Mouse (Mus musculus) MEL (cell line): ENCODE measurements around the gene Nsg2. TPM values are rescaled to one million over a fixed set of nuclear protein-coding genes. Genes with fewer than 3 reads are reported as not detected.

Source experiments
- DNase-seq: peaks from one replicate; pipeline ENCODE4 v3.0.0; 2011; ENCODE audit warnings: low read depth, low spot score
- H3K27ac ChIP-seq: 2 replicates; pipeline ENCODE4 v1.5.1; 2012; ENCODE audit warnings: low read depth, mild to moderate bottlenecking, control low read depth, low read length, moderate library complexity; ENCODE audit not compliant: control insufficient read depth
- H3K27me3 ChIP-seq, 2 experiments: fragments of 150-350 bp in 1 of 2; sonication (generic) in 1 of 2; 2 replicates each; pipeline ENCODE4 v1.6.1; 2012; ENCODE audit warnings: low read length in 2 of 2, mild to moderate bottlenecking in 2 of 2, improper control_type of control experiment in 1 of 2, moderate library complexity in 1 of 2; ENCODE audit not compliant: insufficient read depth in 2 of 2, control insufficient read depth in 1 of 2
- H3K36me3 ChIP-seq, 2 experiments: 2 replicates each; pipeline ENCODE4 v1.6.1; 2012 to 2014; ENCODE audit warnings: low read length in 2 of 2, improper control_type of control experiment in 1 of 2, inconsistent platforms in 1 of 2, mild to moderate bottlenecking in 1 of 2; ENCODE audit not compliant: insufficient read depth in 2 of 2, control insufficient read depth in 1 of 2
- H3K4me1 ChIP-seq, 2 experiments: fragments of 150-350 bp in 1 of 2; sonication (generic) in 1 of 2; 2 replicates each; pipeline ENCODE4 v1.6.1; 2012; ENCODE audit warnings: low read length in 2 of 2, improper control_type of control experiment in 1 of 2, mild to moderate bottlenecking in 1 of 2; ENCODE audit not compliant: insufficient read depth in 2 of 2, control insufficient read depth in 1 of 2
- H3K4me3 ChIP-seq, 2 experiments: fragments of 150-350 bp in 1 of 2; sonication (generic) in 1 of 2; 2 replicates each; pipeline ENCODE4 v1.5.1; 2012; ENCODE audit warnings: low read depth in 2 of 2, low read length in 2 of 2, mild to moderate bottlenecking in 2 of 2, moderate library complexity in 2 of 2, control low read depth in 1 of 2, improper control_type of control experiment in 1 of 2; ENCODE audit not compliant: control insufficient read depth in 1 of 2, insufficient read depth in 1 of 2
- H3K79me2 ChIP-seq: 2 replicates; pipeline ENCODE4 v1.6.1; 2012; ENCODE audit warnings: mild to moderate bottlenecking, low read length, moderate library complexity; ENCODE audit not compliant: control insufficient read depth, poor library complexity, insufficient read depth
- H3K9ac ChIP-seq: 2 replicates; pipeline ENCODE4 v1.6.1; 2012; ENCODE audit warnings: low read depth, mild to moderate bottlenecking, control low read depth, low read length, moderate library complexity; ENCODE audit not compliant: control insufficient read depth, poor library complexity, severe bottlenecking
- H3K9me3 ChIP-seq: fragments of 150-350 bp; sonication (generic); replicated peaks from 2 replicates; pipeline ENCODE4 v1.6.1; 2012; ENCODE audit warnings: mild to moderate bottlenecking, low read length, improper control_type of control experiment, moderate library complexity; ENCODE audit not compliant: insufficient read depth
- BHLHE40 ChIP-seq: IDR thresholded peaks from 2 replicates; pipeline ENCODE4 v1.6.1; 2012; ENCODE audit warnings: low read depth, mild to moderate bottlenecking, inconsistent platforms, low read length, improper control_type of control experiment, borderline replicate concordance
- CHD1 ChIP-seq: IDR thresholded peaks from 2 replicates; pipeline ENCODE4 v1.6.1; 2012; ENCODE audit warnings: low read depth, mild to moderate bottlenecking, inconsistent platforms, low read length, improper control_type of control experiment
- CTCF ChIP-seq, 3 experiments: IDR thresholded peaks in 2 of 3; conservative IDR thresholded peaks in 1 of 3; 2 replicates each; pipeline ENCODE4 v1.5.1; 2011 to 2012; ENCODE audit warnings: low read length in 3 of 3, low read depth in 2 of 3, mild to moderate bottlenecking in 2 of 3, improper control_type of control experiment in 1 of 3, inconsistent platforms in 1 of 3, mixed read lengths in 1 of 3, moderate library complexity in 1 of 3; ENCODE audit not compliant: control insufficient read depth in 1 of 3, insufficient read depth in 1 of 3, poor library complexity in 1 of 3, severe bottlenecking in 1 of 3
- ELF1 ChIP-seq: IDR thresholded peaks from 2 replicates; pipeline ENCODE4 v1.6.1; 2014; ENCODE audit warnings: low read depth, mild to moderate bottlenecking, inconsistent platforms, low read length, improper control_type of control experiment, moderate library complexity
- EP300 ChIP-seq, 2 experiments: IDR thresholded peaks; 2 replicates each; pipeline ENCODE4 v1.6.1; 2011; ENCODE audit warnings: improper control_type of control experiment in 2 of 2, low read length in 2 of 2, low read depth in 1 of 2, mild to moderate bottlenecking in 1 of 2
- ETS1 ChIP-seq: IDR thresholded peaks from 2 replicates; pipeline ENCODE4 v1.6.1; 2012; ENCODE audit warnings: low read depth, mild to moderate bottlenecking, inconsistent platforms, low read length, improper control_type of control experiment, moderate library complexity
- GABPA ChIP-seq: IDR thresholded peaks from 2 replicates; pipeline ENCODE4 v1.6.1; 2012; ENCODE audit warnings: low read depth, mild to moderate bottlenecking, inconsistent platforms, low read length, improper control_type of control experiment, moderate library complexity
- GATA1 ChIP-seq: IDR thresholded peaks from 2 replicates; pipeline ENCODE4 v1.6.1; 2011; ENCODE audit warnings: low read depth, low read length, improper control_type of control experiment
- HCFC1 ChIP-seq: IDR thresholded peaks from 2 replicates; pipeline ENCODE4 v1.6.1; 2012; ENCODE audit warnings: low read depth, mild to moderate bottlenecking, inconsistent platforms, low read length, improper control_type of control experiment, moderate library complexity
- JUND ChIP-seq: IDR thresholded peaks from 2 replicates; pipeline ENCODE4 v1.6.1; 2011; ENCODE audit warnings: low read depth, mild to moderate bottlenecking, improper control_type of control experiment, low read length
- KAT2A ChIP-seq: conservative IDR thresholded peaks from 2 replicates; pipeline ENCODE4 v1.6.1; 2012; ENCODE audit warnings: low read depth, low read length, improper control_type of control experiment, inconsistent platforms
- MAFK ChIP-seq: IDR thresholded peaks from 2 replicates; pipeline ENCODE4 v1.6.1; 2011; ENCODE audit warnings: low read depth, mild to moderate bottlenecking, low read length, improper control_type of control experiment, borderline replicate concordance
- MAZ ChIP-seq: IDR thresholded peaks from 2 replicates; pipeline ENCODE4 v1.6.1; 2012; ENCODE audit warnings: low read depth, mild to moderate bottlenecking, inconsistent platforms, low read length, improper control_type of control experiment
- MYB ChIP-seq: IDR thresholded peaks from 2 replicates; pipeline ENCODE4 v1.6.1; 2011; ENCODE audit warnings: mild to moderate bottlenecking, low read depth, low read length, improper control_type of control experiment
- MYC ChIP-seq: IDR thresholded peaks from 2 replicates; pipeline ENCODE4 v1.6.1; 2011; ENCODE audit warnings: low read depth, mild to moderate bottlenecking, low read length, improper control_type of control experiment, moderate library complexity
- NELFE ChIP-seq: IDR thresholded peaks from 2 replicates; pipeline ENCODE4 v1.6.1; 2011; ENCODE audit warnings: low read depth, low read length, improper control_type of control experiment
- POLR2A ChIP-seq, 2 experiments: IDR thresholded peaks; 2 replicates each; pipeline ENCODE4 v1.6.1; 2011 to 2012; ENCODE audit warnings: low read length in 2 of 2, mild to moderate bottlenecking in 2 of 2, control low read depth in 1 of 2, improper control_type of control experiment in 1 of 2, low read depth in 1 of 2, moderate library complexity in 1 of 2; ENCODE audit not compliant: control insufficient read depth in 1 of 2, insufficient read depth in 1 of 2, poor library complexity in 1 of 2
- POLR2AphosphoS2 ChIP-seq: IDR thresholded peaks from 2 replicates; pipeline ENCODE4 v1.6.1; 2011; ENCODE audit warnings: low read length, improper control_type of control experiment
- POLR2AphosphoS5 ChIP-seq: IDR thresholded peaks from 2 replicates; pipeline ENCODE4 v1.6.1; 2012; ENCODE audit warnings: low read depth, borderline replicate concordance, mild to moderate bottlenecking, inconsistent platforms, low read length, moderate library complexity, mixed read lengths
- RAD21 ChIP-seq: IDR thresholded peaks from 2 replicates; pipeline ENCODE4 v1.6.1; 2011; ENCODE audit warnings: mild to moderate bottlenecking, low read depth, low read length, improper control_type of control experiment
- RCOR1 ChIP-seq: IDR thresholded peaks from 2 replicates; pipeline ENCODE4 v1.6.1; 2012; ENCODE audit warnings: low read depth, mild to moderate bottlenecking, inconsistent platforms, low read length, improper control_type of control experiment
- SMC3 ChIP-seq: IDR thresholded peaks from 2 replicates; pipeline ENCODE4 v1.6.1; 2011; ENCODE audit warnings: low read depth, low read length, improper control_type of control experiment
- TAL1 ChIP-seq: IDR thresholded peaks from 2 replicates; pipeline ENCODE4 v1.6.1; 2012; ENCODE audit warnings: mild to moderate bottlenecking, inconsistent platforms, low read length, moderate library complexity, mixed read lengths
- TBP ChIP-seq: IDR thresholded peaks from 2 replicates; pipeline ENCODE4 v1.8.0; 2011; ENCODE audit warnings: low read depth, low read length, improper control_type of control experiment
- TCF12 ChIP-seq: IDR thresholded peaks from 2 replicates; pipeline ENCODE4 v1.6.1; 2014; ENCODE audit warnings: low read depth, mild to moderate bottlenecking, inconsistent platforms, low read length, improper control_type of control experiment, moderate library complexity
- UBTF ChIP-seq: IDR thresholded peaks from 2 replicates; pipeline ENCODE4 v1.6.1; 2012; ENCODE audit warnings: low read depth, mild to moderate bottlenecking, inconsistent platforms, low read length, improper control_type of control experiment, moderate library complexity, borderline replicate concordance; ENCODE audit not compliant: insufficient read depth
- USF2 ChIP-seq, 2 experiments: IDR thresholded peaks; 2 replicates each; pipeline ENCODE4 v1.6.1; 2011 to 2012; ENCODE audit warnings: improper control_type of control experiment in 2 of 2, low read length in 2 of 2, borderline replicate concordance in 1 of 2, inconsistent platforms in 1 of 2, low read depth in 1 of 2, mild to moderate bottlenecking in 1 of 2; ENCODE audit not compliant: insufficient read depth in 1 of 2
- ZC3H11A ChIP-seq: IDR thresholded peaks from 2 replicates; pipeline ENCODE4 v1.6.1; 2012; ENCODE audit warnings: low read depth, mild to moderate bottlenecking, inconsistent platforms, low read length, improper control_type of control experiment
- ZMIZ1 ChIP-seq: IDR thresholded peaks from 2 replicates; pipeline ENCODE4 v1.6.1; 2012; ENCODE audit warnings: low read depth, mild to moderate bottlenecking, inconsistent platforms, low read length, improper control_type of control experiment, moderate library complexity
- polyA plus RNA-seq, 2 experiments: library from polyadenylated mRNA; stranded (reverse) in 1 of 2; unstranded in 1 of 2; fragments of >175 nt in 1 of 2; fragments of >200 nt in 1 of 2; gene quantifications; 2 replicates each; pipeline versions ENCODE4 v1.2.1 to v1.2.4; 2012; ENCODE audit warnings: low replicate concordance in 2 of 2, low read depth in 1 of 2; ENCODE audit not compliant: insufficient read length in 2 of 2, insufficient read depth in 1 of 2, missing spikeins in 1 of 2
- total RNA-seq: library from RNA; depleted of rRNA; stranded (reverse); fragments of 300-350 nt; gene quantifications from 2 replicates; pipeline ENCODE4 v1.2.3, GENCODE M21; 2012

The Nsg2 gene
- total and polyA plus RNA-seq, 3 experiments, result not detected

DNA sequence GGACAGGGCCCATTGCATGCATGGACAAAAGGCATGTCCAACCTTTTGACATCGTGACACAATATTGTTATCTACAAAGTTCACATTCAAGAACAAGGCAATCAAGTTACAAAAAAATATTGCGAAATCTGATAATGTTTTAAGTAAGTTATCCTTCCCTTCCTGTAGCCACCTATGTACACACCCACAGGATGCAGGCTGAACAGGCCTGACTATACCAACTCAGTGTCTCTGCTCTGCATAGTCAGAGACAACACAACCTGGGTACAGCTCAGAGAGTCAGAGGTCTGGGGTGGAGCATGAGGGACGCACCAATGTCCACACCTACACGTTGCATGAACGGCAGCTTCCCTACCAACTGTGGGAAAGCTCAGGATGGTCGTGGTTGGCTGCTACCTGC lies 96.1 kb downstream of the Nsg2 start:
- no peak overlapping the region for H3K9ac ChIP-seq
- no peak for DNase-seq
- no peak overlapping the region for H3K4me3 ChIP-seq
- no peaks in the 10 kb centered on the region for H3K9me3 ChIP-seq
- H3K36me3 ChIP-seq, result no peaks in the 10 kb centered on the region
- H3K4me1 ChIP-seq, result 0 out of 4 replicates have a peak, but pooled peaks cover 0 to 5% of the 10 kb centered on the region in 2 experiments
- TF ChIP-seq BHLHE40, result no peak
- no peak for TF ChIP-seq MAZ
- no peak for TF ChIP-seq GABPA
- TF ChIP-seq ZC3H11A, result no peak
- TF ChIP-seq USF2 (IDR thresholded peaks at IDR 0.05; ENCODE audit: borderline replicate concordance in 1 of 2, insufficient read depth in 1 of 2, low read depth in 1 of 2, low read length in 2 of 2), result no peak
- no peak for TF ChIP-seq KAT2A
- no peak for TF ChIP-seq UBTF
- no peak for TF ChIP-seq SMC3
- TF ChIP-seq MAFK, result no peak
- no peak for TF ChIP-seq EP300 (IDR thresholded peaks at IDR 0.05; ENCODE audit: low read depth in 1 of 2, low read length in 2 of 2)
- TF ChIP-seq HCFC1, result no peak
- no peak for TF ChIP-seq ZMIZ1
- no peak for TF ChIP-seq CHD1
- no peak for TF ChIP-seq RAD21
- TF ChIP-seq JUND, result no peak
- no peak for TF ChIP-seq POLR2A (IDR thresholded peaks at IDR 0.05; ENCODE audit: control insufficient read depth in 1 of 2, insufficient read depth in 1 of 2, low read depth in 1 of 2, low read length in 2 of 2, poor library complexity in 1 of 2)
- no peak for TF ChIP-seq RCOR1
- TF ChIP-seq TBP, result no peak
- TF ChIP-seq MYB, result no peak
- no peak for TF ChIP-seq ETS1
- H3K27ac ChIP-seq, result no peak overlapping the region
- peaks cover 20 to 29% of the 10 kb centered on the region in 2 experiments for H3K27me3 ChIP-seq
- H3K79me2 ChIP-seq, result no peaks in the 10 kb centered on the region

DNA sequence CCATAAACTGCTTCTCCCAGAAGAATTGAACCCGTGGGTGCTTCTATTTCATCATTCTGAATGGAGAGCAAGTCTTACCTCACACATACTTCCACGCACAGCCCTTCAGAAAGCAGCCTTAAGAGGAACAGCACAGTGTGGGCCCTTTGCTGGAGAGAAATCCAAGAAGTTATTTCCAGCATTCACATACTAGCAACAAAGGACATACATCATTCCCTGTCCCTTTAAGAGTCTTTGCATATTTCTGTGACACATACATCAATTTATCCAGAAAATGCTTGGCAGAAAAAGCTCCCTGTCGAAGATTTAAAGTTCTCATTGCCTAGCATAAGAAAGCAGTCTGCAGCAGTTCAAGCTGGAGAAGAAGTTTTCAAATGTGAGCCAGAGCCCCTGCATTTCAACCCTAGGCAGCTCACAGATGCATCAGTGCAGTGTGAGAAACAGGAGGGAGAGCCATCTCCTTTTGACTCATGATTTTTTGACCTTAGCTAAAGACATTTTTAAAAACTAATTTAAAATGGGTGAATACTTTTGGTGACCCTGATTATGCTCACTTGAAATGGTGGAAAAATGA lies 100.9 kb downstream of the Nsg2 start:
- no peak overlapping the region for H3K27ac ChIP-seq
- H3K9ac ChIP-seq, result no peak overlapping the region
- H3K79me2 ChIP-seq, result no peaks in the 10 kb centered on the region
- H3K4me3 ChIP-seq, result no peak overlapping the region
- H3K9me3 ChIP-seq, result no peaks in the 10 kb centered on the region
- TF ChIP-seq TAL1 (no peak), MYC (no peak), ELF1 (no peak), GATA1 (no peak), UBTF (no peak), CTCF (IDR thresholded peaks at IDR 0.05 in 2 of 3, conservative IDR thresholded peaks at IDR 0.05 in 1 of 3; ENCODE audit: control insufficient read depth in 1 of 3, insufficient read depth in 1 of 3, low read depth in 2 of 3, low read length in 3 of 3, poor library complexity in 1 of 3, severe bottlenecking in 1 of 3) (no peak), KAT2A (no peak), POLR2AphosphoS5 (no peak), GABPA (no peak), TCF12 (no peak), HCFC1 (no peak), EP300 (IDR thresholded peaks at IDR 0.05; ENCODE audit: low read depth in 1 of 2, low read length in 2 of 2) (no peak), SMC3 (no peak), RAD21 (no peak), MYB (no peak), ETS1 (no peak), NELFE (no peak), POLR2AphosphoS2 (no peak), POLR2A (IDR thresholded peaks at IDR 0.05; ENCODE audit: control insufficient read depth in 1 of 2, insufficient read depth in 1 of 2, low read depth in 1 of 2, low read length in 2 of 2, poor library complexity in 1 of 2) (no peak)
- TF ChIP-seq, all 39 proteins: peak for 0
- DNase-seq, result no peak
- Histone ChIP-seq H3K4me1 (0 out of 4 replicates have a peak, but pooled peaks cover 0 to 5% of the 10 kb centered on the region in 2 experiments), H3K36me3 (no peaks in the 10 kb centered on the region), H3K27me3 (peaks cover 8 to 18% of the 10 kb centered on the region in 2 experiments)
